Mouse (Mus musculus) c-Kit-positive CD71-negative TER-119-negative erythroid progenitor cells, embryonic 14.5 days (primary cell): ENCODE measurements at regions not wholly inside any gene's neighbourhood (a gene's known extent, or its start where the extent isn't known, plus 50 kb on each side); places are given as distances from the start of the nearest gene placed in this dataset.

Experiments
- DNase-seq: peaks from one replicate; pipeline ENCODE4 v3.0.0-alpha.2; 2013; ENCODE audit warnings: low read depth

GRCm38 (mm10) chr13:44346636-44347035, 382.6 kb upstream of the Jarid2 start:
- no peak for DNase-seq

GRCm38 (mm10) chr13:44347662-44348061, 381.6 kb upstream of the Jarid2 start:
- no peak for DNase-seq

- no peak for DNase-seq
Observed at GRCm38 (mm10) chr13:44353899-44354298, 375.4 kb upstream of the Jarid2 start.

GRCm38 (mm10) chr13:44355771-44356221, 373.5 kb upstream of the Jarid2 start:
- DNase-seq = no peak

DNA sequence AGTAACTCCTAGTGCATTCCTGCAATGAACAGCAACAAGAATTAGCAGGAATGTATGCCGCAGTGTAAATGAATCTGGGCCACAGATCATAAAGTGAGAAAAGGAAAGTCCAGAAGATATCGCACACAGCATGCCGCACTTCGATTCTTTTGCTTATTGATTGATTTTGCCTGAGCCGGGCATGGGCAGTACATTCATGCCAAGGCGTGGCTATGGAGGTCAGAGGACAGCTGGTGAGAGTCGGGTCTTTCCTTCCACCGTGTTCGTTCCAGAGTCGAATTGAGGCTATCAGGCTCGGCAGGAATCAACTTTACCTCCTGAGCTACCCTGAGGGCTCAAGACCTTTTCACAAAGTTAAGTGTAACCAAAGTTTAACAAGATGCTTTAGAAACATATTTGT, 372.3 kb upstream of the Jarid2 start:
- no peak for DNase-seq

DNA sequence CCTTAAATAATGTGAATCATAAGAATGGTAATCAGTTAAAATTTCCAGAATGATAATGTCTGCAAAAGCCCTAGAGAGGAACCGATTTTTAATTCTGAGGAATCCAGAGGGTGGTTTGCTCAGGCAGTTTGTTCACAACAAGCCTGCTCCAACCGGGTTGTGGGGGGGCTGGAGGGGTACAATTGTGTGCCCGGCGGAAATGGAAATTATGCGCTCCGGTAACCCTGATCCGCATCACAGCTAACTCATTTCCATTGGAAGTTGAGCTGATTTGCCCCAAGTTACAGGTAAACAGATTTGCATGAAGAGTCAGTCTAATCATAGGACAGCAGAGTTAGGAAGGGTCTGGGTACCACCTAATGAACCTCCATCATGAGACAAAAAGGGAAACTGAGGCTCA, 369.9 kb upstream of the Jarid2 start:
- DNase-seq = no peak

DNA sequence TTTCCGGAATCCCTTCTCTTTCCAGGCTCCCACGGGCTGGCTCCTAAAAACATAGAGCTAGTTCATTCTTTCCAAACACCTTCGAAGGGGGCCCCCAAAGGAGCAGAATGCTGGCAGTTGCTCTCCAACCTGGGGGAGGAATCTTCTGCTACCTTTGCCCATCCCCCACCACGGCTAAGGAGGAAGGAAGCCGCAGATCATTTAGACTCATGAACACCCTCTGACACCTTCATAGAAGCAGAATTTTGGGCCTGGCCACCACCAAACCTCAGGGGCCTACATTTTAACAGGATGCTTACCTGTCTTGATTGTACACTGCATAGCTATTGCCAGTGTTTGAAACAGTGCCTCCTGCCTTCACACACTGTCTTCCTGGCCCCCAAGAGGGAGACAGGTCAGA, 369.3 kb upstream of the Jarid2 start:
- no peak for DNase-seq

GRCm38 (mm10) chr13:44360725-44361290, 368.5 kb upstream of the Jarid2 start:
- DNase-seq = no peak

- DNase-seq = no peak
Observed at GRCm38 (mm10) chr13:44362293-44363005, 366.8 kb upstream of the Jarid2 start.

- DNase-seq = no peak
Observed at GRCm38 (mm10) chr13:44363016-44363415, 366.3 kb upstream of the Jarid2 start.

DNA sequence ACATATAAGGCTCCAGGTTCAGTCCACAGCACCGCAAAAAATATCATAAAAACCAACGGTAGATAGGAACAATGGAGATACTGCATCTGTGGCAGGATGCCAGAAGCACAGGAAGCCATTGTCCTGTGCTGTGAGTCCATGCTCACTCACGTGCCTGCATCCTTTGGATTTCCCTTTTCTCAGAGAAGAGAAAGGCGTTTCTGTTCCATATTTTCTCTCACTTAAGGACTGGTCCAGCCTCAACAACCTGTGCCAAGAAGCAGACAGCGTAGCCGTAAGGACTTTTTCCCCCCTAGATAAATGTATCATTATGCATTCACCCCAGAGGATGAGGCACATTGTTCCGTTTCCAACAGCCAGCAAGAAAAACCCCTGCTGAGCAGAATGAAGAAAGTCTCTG, 360.0 kb upstream of the Jarid2 start:
- no peak for DNase-seq

DNA sequence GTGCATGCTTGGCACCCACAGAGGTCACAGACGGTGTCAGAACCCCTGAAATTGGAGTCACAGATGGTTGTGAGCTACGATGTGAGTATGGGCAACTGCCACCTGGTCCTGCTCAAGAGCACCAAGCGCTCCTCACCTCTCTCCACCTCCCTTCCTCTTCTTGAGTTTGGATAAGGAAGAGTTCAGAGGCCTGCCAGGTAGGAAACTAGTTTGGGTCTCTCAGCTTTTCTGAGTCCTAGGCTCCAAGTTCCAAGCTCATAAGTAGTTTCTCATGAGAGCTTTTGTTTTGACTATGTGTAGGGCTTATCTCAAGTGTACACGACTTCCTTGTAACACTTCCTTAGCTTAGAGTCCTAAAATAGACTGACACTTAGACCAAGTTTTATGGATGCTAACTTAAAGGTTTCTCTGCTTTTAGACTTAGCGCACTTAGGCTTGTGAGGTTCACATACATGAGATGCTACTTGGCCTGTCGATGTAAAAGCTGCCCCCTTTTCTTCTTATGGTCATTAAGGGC, 356.9 kb upstream of the Jarid2 start:
- no peak for DNase-seq

DNA sequence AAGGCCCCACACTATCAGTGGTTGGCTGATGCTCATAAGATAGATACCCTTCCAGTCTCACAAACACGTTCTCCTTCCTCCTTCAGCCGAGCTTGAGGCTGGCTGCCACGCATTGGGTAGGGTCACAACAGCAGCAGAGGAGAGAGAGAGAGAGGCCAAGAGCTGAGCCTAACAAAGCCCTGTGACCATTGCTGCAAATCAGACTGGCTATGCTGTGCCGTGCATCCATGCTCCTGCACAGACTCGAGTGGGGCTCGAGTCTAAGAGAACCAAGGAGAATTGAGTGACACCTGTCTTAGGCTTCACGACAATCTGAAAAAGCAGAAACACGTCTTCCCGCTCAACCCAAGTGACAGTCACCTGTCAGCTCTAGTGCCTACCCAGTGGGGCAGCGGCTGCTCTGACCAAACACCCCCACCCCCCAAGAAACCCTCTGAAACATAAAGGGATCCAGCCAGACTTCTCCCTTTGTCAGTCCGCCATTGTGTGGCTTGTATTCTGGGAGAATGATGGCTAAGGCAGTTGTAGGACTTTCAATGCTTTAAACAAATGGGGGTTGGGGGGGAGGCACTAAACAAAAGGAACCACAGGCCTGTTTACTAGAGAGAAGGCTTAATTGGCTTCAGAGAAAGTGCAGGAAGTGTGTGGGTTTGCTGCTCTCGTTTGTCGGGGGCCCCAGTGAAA, 353.7 kb upstream of the Jarid2 start:
- DNase-seq = no peak

- DNase-seq = no peak
Observed at GRCm38 (mm10) chr13:44376160-44376488, 353.1 kb upstream of the Jarid2 start.

GRCm38 (mm10) chr13:44381721-44382450, 347.4 kb upstream of the Jarid2 start:
- DNase-seq = no peak

GRCm38 (mm10) chr13:44383322-44383721, 346.0 kb upstream of the Jarid2 start:
- DNase-seq = no peak

GRCm38 (mm10) chr13:44386767-44387166, 342.5 kb upstream of the Jarid2 start:
- no peak for DNase-seq

DNA sequence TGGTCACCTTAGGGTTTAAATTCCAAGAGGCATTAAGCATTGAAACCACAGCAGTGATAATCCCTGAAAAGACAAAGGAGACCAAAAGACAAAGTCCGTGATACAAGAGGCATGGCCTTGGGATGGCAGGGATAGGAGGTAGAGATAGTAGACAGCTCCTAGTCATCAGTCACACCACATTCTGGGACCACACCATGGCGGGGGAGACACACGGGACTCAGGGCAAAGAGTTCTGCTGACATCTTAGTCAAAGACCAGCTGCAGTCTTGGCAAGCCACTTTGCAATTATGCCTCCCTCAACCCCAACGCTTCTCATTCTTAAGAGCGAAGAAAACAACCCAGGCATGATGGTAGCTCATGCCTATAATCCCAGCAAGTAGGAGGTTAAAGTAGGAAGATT, 339.6 kb upstream of the Jarid2 start:
- DNase-seq = no peak

DNA sequence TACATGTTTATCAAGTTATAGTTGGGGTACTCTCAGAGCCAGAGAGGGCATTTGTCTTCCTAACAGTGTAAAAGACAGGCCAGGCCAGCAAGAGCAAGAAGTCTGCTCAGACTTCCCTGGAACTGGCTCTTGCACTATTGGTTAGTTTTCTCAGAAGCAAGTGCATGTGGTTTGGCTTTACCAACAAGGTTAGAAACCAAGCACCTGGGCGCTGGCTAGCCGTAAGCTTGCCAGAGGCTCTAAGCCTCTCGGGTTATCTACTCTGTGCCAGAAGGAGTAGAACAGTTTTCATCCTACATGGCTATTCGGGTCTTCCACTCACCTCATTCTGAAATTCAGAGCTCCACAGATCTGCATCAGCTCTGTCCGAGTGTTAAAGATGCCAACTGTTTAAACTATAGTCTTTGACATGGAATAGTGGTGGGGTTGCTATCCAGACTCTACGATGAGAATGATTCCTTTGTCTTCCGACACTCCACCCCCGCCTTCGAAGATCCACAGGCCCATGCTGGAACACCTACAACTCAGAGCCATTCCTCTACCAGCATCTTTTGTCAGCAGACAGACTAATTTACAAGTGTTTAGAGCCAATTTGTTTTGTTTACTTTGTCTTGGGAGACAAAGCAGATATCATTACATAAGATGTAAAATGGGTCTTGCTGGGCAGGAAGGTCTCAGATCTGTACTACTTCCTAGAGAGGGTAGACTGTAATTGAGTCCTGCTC, 338.4 kb upstream of the Jarid2 start:
- DNase-seq = no peak

- no peak for DNase-seq
Observed at GRCm38 (mm10) chr13:44394016-44394415, 335.3 kb upstream of the Jarid2 start.

DNA sequence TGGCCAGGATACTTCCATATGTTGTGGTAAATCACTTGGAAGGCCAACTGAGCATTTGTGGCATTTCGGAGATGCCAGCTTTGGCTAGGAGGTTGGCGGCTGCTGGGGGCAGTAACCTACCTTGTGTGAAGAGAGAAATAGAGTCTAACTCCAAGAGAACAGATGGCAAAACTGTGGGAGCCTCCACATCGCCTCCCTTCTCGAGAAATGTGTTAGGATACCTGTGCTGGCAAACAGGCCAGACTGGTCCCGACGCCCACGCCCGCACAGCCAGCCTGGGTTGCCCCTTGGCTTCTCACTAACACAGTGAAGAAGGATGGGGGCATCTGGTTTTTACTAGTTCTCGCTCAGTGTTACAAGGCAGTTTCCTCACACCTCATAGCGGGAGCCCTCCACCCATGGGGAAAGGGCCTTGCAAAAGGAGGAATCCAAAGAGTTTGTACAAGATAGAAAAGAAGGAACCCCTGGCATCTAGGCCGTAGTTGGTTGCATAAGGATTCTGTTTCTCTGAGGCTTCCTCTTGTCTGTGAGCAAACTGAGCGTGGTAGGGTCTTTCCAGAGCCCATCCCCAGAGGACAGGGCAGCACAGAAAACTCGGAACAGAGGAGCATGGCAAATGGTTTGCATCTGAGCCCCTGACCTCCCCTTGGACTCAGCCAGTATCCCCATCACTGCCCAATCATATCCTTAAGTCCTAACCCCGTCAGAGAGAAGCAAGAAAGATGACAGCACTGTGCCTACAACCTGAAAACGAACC, 330.5 kb upstream of the Jarid2 start:
- DNase-seq = no peak
